8 mouse cellular contexts compared by ENCODE assay signal in genomic region chr6:51270216-51271127, GRCm38 (mm10).
DNase-seq lines count a peak whose midpoint lies in the region; ATAC-seq lines count a peak whose summit lies in the region.

No protein-coding gene starts in this region.

- H3K36me3 ChIP-seq in hindbrain, embryonic 13.5 days: no peaks in the 10 kb centered on the region

- H3K9me3 ChIP-seq in hindbrain, embryonic 13.5 days: no peaks in the 10 kb centered on the region

- H3K27me3 ChIP-seq in hindbrain, embryonic 13.5 days: peaks cover 33% of the 10 kb centered on the region

- H3K9ac ChIP-seq in hindbrain, embryonic 13.5 days: peak overlapping the region; percentile 68

- peaks cover 19% of the 10 kb centered on the region for H3K4me1 ChIP-seq in hindbrain, embryonic 13.5 days (replicated peaks)

- peak; percentile 91 for DNase-seq in Muller cell, postnatal 12 days (ENCODE audit: inconsistent ontology term)
- peak; percentile 6 for DNase-seq in cerebellum, adult 9-11 months
- peak; percentile 56 to 72 for DNase-seq in frontal cortex, postnatal 14 days (ENCODE audit: low spot score in 2 of 2)
- peak; percentile 16 to 40 for DNase-seq in layer of hippocampus, postnatal 36 days
- DNase-seq in lung, postnatal 25 days (ENCODE audit: low spot score): peak; percentile 87
- peak; percentile 62 for DNase-seq in retina, postnatal 7 days (ENCODE audit: low read depth, low spot score)
- DNase-seq in urinary bladder, adult 18-20 months (ENCODE audit: low spot score in 2 of 2): peak; percentile 90 to 92

- no peak overlapping the region for H3K27ac ChIP-seq in hindbrain, embryonic 13.5 days

- H3K4me2 ChIP-seq in hindbrain, embryonic 13.5 days: peak overlapping the region; percentile 99

- ATAC-seq in hindbrain, embryonic 13.5 days (ENCODE audit: low FRiP score): peak; percentile 88

- peak overlapping the region; percentile 64 for H3K4me3 ChIP-seq in hindbrain, embryonic 13.5 days

- WGBS in hindbrain, embryonic 13.5 days: under 1% methylated on average over 80 of the region's 80 CpGs

Comparison
In these comparisons a context has a peak if more than half of its experiments do, and no peak if none do; other contexts are left out.
1. DNase-seq: peak in every context shown above with its lines; median percentile 91 in Muller cell, postnatal 12 days; 91 in urinary bladder, adult 18-20 months; 87 in lung, postnatal 25 days; 64 in frontal cortex, postnatal 14 days; 62 in retina, postnatal 7 days; 28 in layer of hippocampus, postnatal 36 days; 6 in cerebellum, adult 9-11 months.